Mouse (Mus musculus) gastrocnemius, adult 2 months (tissue): ENCODE results near the gene Micu1. TPM values are rescaled to one million over a fixed set of nuclear protein-coding genes. Genes with fewer than 3 reads are reported as not detected.
"Not testable (repeated sequence)": the region's sequence is repeated elsewhere in the genome, so short reads cannot be mapped to it uniquely, and the experiment has no call there.

Source experiments
- DNase-seq: peaks from one replicate; pipeline ENCODE4 v3.0.0; 2022
- H3K27ac ChIP-seq: fragments of 200-600 bp; 2 replicates; pipeline ENCODE4 v1.8.1; 2022; ENCODE audit warnings: mild to moderate bottlenecking
- H3K4me3 ChIP-seq: fragments of 200-600 bp; 2 replicates; pipeline ENCODE4 v1.8.1; 2022; ENCODE audit warnings: mild to moderate bottlenecking, moderate library complexity
- CTCF ChIP-seq: fragments of 200-600 bp; IDR thresholded peaks from 2 replicates; pipeline ENCODE4 v1.8.1; 2022; ENCODE audit warnings: antibody characterized with exemption, mild to moderate bottlenecking, moderate library complexity
- intact Hi-C: fragments of 180-260 bp; cut with DNase I; formaldehyde crosslinking; loops from one replicate; pipeline ENCODE4 v1.15.1; 2025
- total RNA-seq, 2 experiments: library from RNA; stranded (reverse); gene quantifications; 2 replicates each; pipeline ENCODE4 v1.2.3; 2021

Gene Micu1
- total RNA-seq, 2 experiments from 2014 or later, result 45.3 to 63.2 TPM

DNA sequence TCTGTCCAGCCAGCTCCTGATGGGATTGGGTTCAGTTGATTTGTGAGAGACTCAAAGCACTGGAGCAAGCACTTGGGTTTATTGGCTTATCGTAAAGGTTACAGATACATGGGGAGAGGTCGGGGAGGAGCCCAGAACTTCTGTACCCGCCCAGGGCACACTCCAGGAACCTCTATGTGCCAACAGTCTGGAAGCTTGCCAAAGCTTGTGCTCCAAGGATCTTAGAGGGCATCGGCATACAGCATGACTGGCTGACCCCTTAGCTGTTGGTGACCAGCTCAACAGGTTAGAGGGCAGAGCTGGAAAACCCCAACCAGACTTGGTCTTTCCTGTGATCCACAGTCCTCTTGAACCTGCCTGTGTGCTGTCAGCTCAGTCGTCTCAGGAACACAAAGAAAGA is 154.9 kb downstream of the Micu1 start:
- intact Hi-C loops, result no loop called here
- no peak for TF ChIP-seq CTCF
- no peak overlapping the region for H3K27ac ChIP-seq
- no peak for DNase-seq
- no peak overlapping the region for H3K4me3 ChIP-seq

DNA sequence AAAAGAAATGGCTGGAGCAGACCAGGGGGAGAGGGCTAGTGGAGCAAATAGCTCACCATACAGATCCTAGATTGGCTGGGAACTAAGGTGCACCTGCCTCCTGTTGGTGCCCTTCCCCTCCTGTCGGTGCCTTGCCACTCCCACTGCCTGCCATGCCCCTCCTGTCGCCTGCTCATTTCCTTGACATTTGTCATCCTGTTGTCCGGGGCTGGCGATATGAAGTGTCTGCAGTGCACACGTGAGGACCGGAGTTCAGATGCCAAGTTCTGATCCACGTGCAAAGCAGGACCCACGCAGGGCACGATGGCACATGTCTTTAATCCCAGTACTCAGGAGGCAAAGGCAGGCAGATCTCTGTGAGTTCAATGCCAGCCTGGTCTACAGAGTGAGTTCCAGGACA is 158.4 kb downstream of the Micu1 start:
- DNase-seq, result no peak
- no peak overlapping the region for H3K27ac ChIP-seq
- no peak overlapping the region for H3K4me3 ChIP-seq
- TF ChIP-seq CTCF, result no peak
- intact Hi-C loops, result loop anchor here (10.0 kb wide), 2 partner anchors 156 to 486 kb away; partner anchors contain the start of gene Micu1

DNA sequence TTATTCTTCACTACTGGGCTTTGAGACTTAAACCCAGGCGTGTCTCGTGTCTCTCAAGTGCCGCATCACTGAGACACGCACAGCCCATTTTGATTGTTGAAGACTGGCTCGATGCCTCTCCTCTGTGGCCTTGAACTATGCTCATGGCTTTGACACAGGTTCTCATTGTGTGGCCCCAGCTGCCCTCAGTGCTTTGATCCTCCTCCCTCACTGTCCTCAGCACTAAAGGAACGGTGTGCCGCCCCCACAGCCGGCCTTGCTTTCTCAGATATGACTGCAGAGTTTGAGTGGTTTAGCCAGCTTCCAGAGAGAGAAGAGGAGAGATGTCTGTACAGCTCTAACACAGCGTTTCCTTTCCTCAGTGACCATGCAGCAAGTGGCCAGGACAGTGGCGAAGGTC is 158.9 kb downstream of the Micu1 start:
- Histone ChIP-seq H3K27ac (no peak overlapping the region), H3K4me3 (no peak overlapping the region)
- intact Hi-C loops, result loop anchor here (10.0 kb wide), 2 partner anchors 156 to 486 kb away; partner anchors contain the start of gene Micu1
- DNase-seq, result no peak
- no peak for TF ChIP-seq CTCF

DNA sequence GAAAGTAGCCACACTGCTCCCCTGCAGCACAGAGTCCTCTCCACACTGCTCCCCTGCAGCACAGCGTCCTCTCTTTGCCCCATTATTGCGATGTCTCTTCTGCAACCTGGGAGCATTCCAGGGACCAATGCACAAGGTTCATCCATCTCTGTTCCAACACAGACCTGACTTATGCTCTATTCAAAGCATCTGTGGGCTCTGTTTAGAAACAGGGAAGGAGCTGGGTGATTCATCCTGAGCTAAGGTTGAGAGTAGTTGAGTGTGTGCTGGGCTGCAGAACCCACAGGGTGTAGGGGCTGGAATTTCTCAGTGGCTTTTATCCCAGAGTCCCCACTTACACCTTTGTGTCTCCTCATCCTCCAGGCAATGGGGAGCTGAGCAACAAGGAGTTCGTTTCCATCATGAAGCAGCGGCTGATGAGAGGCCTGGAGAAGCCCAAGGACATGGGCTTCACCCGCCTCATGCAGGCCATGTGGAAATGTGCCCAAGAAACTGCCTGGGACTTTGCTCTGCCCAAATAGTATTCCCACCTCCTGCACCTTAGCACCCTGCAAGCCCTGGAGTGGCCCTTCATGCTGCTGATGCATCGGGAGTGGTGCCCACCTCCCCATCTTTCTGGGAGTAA is 160.7 kb downstream of the Micu1 start:
- intact Hi-C loops, result loop anchor here (10.0 kb wide), 2 partner anchors 158 to 488 kb away; partner anchors contain the start of gene Micu1
- TF ChIP-seq CTCF, result no peak
- DNase-seq, result no peak
- no peak overlapping the region for H3K4me3 ChIP-seq
- 0 out of 2 replicates have a peak overlapping the region, but pooled peaks have one; percentile 31 for H3K27ac ChIP-seq

GRCm38 (mm10) chr10:59863620-59864019 is 161.3 kb downstream of the Micu1 start:
- intact Hi-C loops, result loop anchor here (1.0 to 10.0 kb wide), 3 partner anchors 159 to 489 kb away; partner anchors contain the start of gene Micu1
- no peak for DNase-seq
- no peak for TF ChIP-seq CTCF
- Histone ChIP-seq H3K4me3 (no peak overlapping the region), H3K27ac (no peak overlapping the region)

- intact Hi-C loops, result loop anchor here (1.0 to 10.0 kb wide), 3 partner anchors 160 to 490 kb away; partner anchors contain the start of gene Micu1
- H3K4me3 ChIP-seq, result no peak overlapping the region
- H3K27ac ChIP-seq, result no peak overlapping the region
- DNase-seq, result no peak
- TF ChIP-seq CTCF, result no peak
Measured at GRCm38 (mm10) chr10:59864232-59864875, 162.1 kb downstream of the Micu1 start.

- TF ChIP-seq CTCF, result no peak; the same call in none of the 2 replicates
- Histone ChIP-seq H3K4me3 (no peak overlapping the region), H3K27ac (peak overlapping the region; percentile 24; the same call in 1 of the 2 replicates)
- intact Hi-C loops, result loop anchor here (1.0 to 10.0 kb wide), 6 partner anchors 48 to 568 kb away; partner anchors contain the start of gene Micu1
- peak; percentile 90 for DNase-seq
Measured at GRCm38 (mm10) chr10:59864884-59865726, 162.8 kb downstream of the Micu1 start.

DNA sequence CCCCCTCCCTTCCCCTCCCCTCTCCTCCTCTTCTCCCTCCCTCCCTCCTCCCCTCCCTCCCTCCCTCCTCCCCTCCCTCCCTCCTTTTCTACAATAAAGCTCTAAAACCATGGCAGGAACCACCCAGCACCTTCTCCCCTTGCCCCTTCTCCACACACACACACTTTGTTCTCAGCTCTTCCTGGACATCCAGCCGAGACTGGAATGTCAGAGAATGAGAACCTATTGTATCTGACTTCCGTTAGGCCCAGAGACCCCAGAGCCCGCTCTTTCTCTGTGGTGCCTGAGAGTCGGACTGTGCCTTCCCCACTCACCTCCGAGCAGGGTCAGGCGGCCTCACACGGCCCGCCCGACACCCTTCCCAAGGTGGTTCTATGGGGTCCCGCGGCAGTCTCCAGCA is 166.0 kb downstream of the Micu1 start:
- intact Hi-C loops, result loop anchor here (5.0 to 10.0 kb wide), 5 partner anchors 51 to 571 kb away; partner anchors contain the start of gene Micu1

GRCm38 (mm10) chr10:59870038-59870437 is 167.8 kb downstream of the Micu1 start:
- DNase-seq, result no peak
- no peak overlapping the region for H3K4me3 ChIP-seq
- no peak for TF ChIP-seq CTCF
- H3K27ac ChIP-seq, result no peak overlapping the region
- intact Hi-C loops, result loop anchor here (10.0 kb wide), 1 partner anchor 255 kb away; the partner anchor contains the start of genes Gm10322 and Mcu

More for the DNA sequence above, 166.0 kb downstream of the Micu1 start:
- Histone ChIP-seq H3K4me3 (no peak overlapping the region), H3K27ac (no peak overlapping the region)
- TF ChIP-seq CTCF, result no peak
- no peak for DNase-seq

DNA sequence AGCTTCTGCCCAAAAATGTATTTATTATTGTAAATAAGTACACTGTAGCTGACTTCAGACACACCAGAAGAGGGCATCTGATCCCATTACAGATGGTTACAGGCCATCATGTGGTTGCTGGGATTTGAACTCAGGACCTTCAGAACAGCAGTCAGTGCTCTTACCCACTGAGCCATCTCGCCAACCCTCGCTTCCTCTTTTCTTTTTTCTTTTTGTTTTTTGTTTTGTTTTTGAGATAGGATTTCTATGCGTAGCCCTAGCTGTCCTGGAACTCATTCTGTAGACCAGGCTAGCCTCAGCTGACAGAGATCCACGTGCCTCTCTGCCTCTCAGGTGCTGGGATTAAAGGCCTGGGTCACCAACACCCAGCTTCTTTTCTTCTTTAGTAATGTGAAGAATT is 170.4 kb downstream of the Micu1 start:
- not testable (repeated sequence) for H3K4me3 ChIP-seq, H3K27ac ChIP-seq, DNase-seq
- intact Hi-C loops, result loop anchor here (10.0 kb wide), 1 partner anchor 258 kb away; the partner anchor contains the start of genes Gm10322 and Mcu

DNA sequence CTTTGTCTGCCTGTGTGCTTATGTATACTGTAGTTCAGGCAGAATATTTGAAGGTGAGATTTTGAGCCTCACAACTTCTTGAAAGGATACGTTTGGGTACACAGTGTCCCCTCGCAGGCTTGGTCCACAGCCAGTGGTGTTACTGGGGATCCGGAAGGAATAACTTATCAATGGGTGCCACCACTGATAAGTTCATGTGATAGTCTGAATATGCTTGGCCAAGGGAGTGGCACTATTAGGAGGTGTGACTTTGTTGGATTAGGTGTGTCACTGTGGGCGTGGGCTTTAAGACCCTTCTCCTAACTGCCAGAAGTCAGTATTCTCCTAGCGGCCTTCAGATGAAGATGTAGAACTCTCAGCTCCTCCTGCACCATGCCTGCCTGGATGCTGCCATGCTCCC is 170.9 kb downstream of the Micu1 start:
- H3K27ac ChIP-seq, result no peak overlapping the region
- no peak for TF ChIP-seq CTCF
- DNase-seq, result no peak
- intact Hi-C loops, result loop anchor here (10.0 kb wide), 1 partner anchor 258 kb away; the partner anchor contains the start of genes Gm10322 and Mcu
- no peak overlapping the region for H3K4me3 ChIP-seq

DNA sequence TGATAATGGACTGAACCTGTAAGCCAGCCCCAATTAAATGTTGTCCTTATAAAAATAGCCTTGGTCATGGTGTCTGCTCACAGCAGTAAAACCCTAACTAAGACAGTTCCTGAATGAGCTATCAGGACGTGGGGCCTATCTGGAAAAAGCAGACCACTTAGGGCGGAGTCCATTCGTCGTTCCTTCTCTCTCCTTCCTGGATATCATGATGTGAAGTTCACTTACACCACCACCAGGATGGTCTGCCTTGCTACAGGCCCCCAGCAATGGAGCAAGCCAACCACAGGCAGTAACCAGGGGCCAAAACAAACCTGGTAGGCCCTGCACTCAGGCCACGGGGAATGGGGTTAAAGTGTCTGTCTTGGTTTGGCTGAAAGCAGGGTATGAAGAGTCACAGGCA is 171.3 kb downstream of the Micu1 start:
- intact Hi-C loops, result loop anchor here (10.0 kb wide), 1 partner anchor 259 kb away; the partner anchor contains the start of genes Gm10322 and Mcu
- H3K27ac ChIP-seq, result no peak overlapping the region
- TF ChIP-seq CTCF, result no peak
- no peak overlapping the region for H3K4me3 ChIP-seq
- no peak for DNase-seq
